Mouse (Mus musculus) myocyte (in vitro differentiated cells): ENCODE results near the gene Htt. TPM values are rescaled to one million over a fixed set of nuclear protein-coding genes. Genes with fewer than 3 reads are reported as not detected.
"Not testable (repeated sequence)": the region's sequence is repeated elsewhere in the genome, so short reads cannot be mapped to it uniquely, and the experiment has no call there.

Experiments
- H3K27me3 ChIP-seq: one replicate; pipeline ENCODE4 v1.6.1; 2011; ENCODE audit not compliant: control insufficient read depth, insufficient read depth, insufficient read length
- H3K36me3 ChIP-seq: one replicate; pipeline ENCODE4 v1.6.1; 2011; ENCODE audit not compliant: control insufficient read depth, insufficient read depth
- H3K4me2 ChIP-seq: one replicate; pipeline ENCODE4 v1.6.1; 2011; ENCODE audit warnings: low read depth, control low read depth
- H3K4me3 ChIP-seq: one replicate; pipeline ENCODE4 v1.5.1; 2011; ENCODE audit warnings: mild to moderate bottlenecking, control low read depth, moderate library complexity
- H3K79me2 ChIP-seq: one replicate; pipeline ENCODE4 v1.6.1; 2011; ENCODE audit not compliant: control insufficient read depth, insufficient read depth
- H3ac ChIP-seq: one replicate; pipeline ENCODE4 v1.6.1; 2011; ENCODE audit not compliant: control insufficient read depth, insufficient read length
- CEBPB ChIP-seq: IDR thresholded peaks from 2 replicates; pipeline ENCODE4 v1.6.1; 2011; ENCODE audit warnings: mild to moderate bottlenecking, moderate library complexity; ENCODE audit not compliant: poor library complexity, insufficient read depth, severe bottlenecking
- E2F4 ChIP-seq: IDR thresholded peaks from one replicate; pipeline ENCODE4 v1.6.1; 2011; ENCODE audit warnings: mild to moderate bottlenecking, control low read depth, moderate library complexity; ENCODE audit not compliant: insufficient read depth
- MAX ChIP-seq: IDR thresholded peaks from one replicate; pipeline ENCODE4 v1.6.1; 2011; ENCODE audit warnings: low read depth, mild to moderate bottlenecking, control low read depth
- MYOD1 ChIP-seq, 3 experiments: IDR thresholded peaks; one replicate each; pipeline ENCODE4 v1.6.1; 2011; ENCODE audit warnings: control low read depth in 2 of 3, low read depth in 2 of 3, mild to moderate bottlenecking in 2 of 3, moderate library complexity in 1 of 3; ENCODE audit not compliant: insufficient read length in 2 of 3, control insufficient read depth in 1 of 3
- MYOG ChIP-seq, 3 experiments: IDR thresholded peaks; one replicate each; pipeline ENCODE4 v1.6.1; 2011; ENCODE audit warnings: control low read depth in 2 of 3, low read depth in 2 of 3, mild to moderate bottlenecking in 2 of 3; ENCODE audit not compliant: insufficient read length in 2 of 3, control insufficient read depth in 1 of 3, insufficient read depth in 1 of 3
- POLR2A ChIP-seq: IDR thresholded peaks from one replicate; pipeline ENCODE4 v1.6.1; 2011; ENCODE audit warnings: low read depth, mild to moderate bottlenecking, control low read depth, moderate library complexity; ENCODE audit not compliant: insufficient read length
- POLR2AphosphoS2 ChIP-seq: IDR thresholded peaks from one replicate; pipeline ENCODE4 v1.6.1; 2011; ENCODE audit warnings: low read depth, control low read depth; ENCODE audit not compliant: insufficient read length
- REST ChIP-seq: IDR thresholded peaks from one replicate; pipeline ENCODE4 v1.6.1; 2011; ENCODE audit warnings: mild to moderate bottlenecking, control low read depth, moderate library complexity; ENCODE audit not compliant: insufficient read depth, insufficient read length
- SRF ChIP-seq: IDR thresholded peaks from one replicate; pipeline ENCODE4 v1.6.1; 2011; ENCODE audit warnings: low read depth; ENCODE audit not compliant: control insufficient read depth, insufficient read length
- TCF12 ChIP-seq: IDR thresholded peaks from one replicate; pipeline ENCODE4 v1.6.1; 2011; ENCODE audit warnings: mild to moderate bottlenecking, control low read depth; ENCODE audit not compliant: poor library complexity, insufficient read depth, severe bottlenecking
- TCF3 ChIP-seq: IDR thresholded peaks from one replicate; pipeline ENCODE4 v1.6.1; 2011; ENCODE audit warnings: low read depth, control low read depth; ENCODE audit not compliant: insufficient read length
- USF1 ChIP-seq: IDR thresholded peaks from one replicate; pipeline ENCODE4 v1.6.1; 2011; ENCODE audit warnings: low read depth, mild to moderate bottlenecking, control low read depth, moderate library complexity
- polyA plus RNA-seq: library from polyadenylated mRNA; unstranded; fragments of >200 nt; fragmentation: generic; extraction: Trizol; gene quantifications from one replicate; pipeline ENCODE4 v1.2.1, GENCODE M21; 2012; ENCODE audit warnings: missing spikeins

The Htt gene
- 8.9 TPM for polyA plus RNA-seq

- Histone ChIP-seq H3K27me3 (no peaks in the 10 kb centered on the region), H3ac (peak within 1 kb of the TSS; percentile 90), H3K4me3 (peak within 1 kb of the TSS; percentile 87), H3K36me3 (no peaks in the 10 kb centered on the region), H3K79me2 (peaks cover 37% of the 10 kb centered on the region), H3K4me2 (peak within 1 kb of the TSS; percentile 90)
- TF ChIP-seq POLR2A (peak; percentile 98), POLR2AphosphoS2 (peak; percentile 95), REST (peak; percentile 11), MYOD1 (IDR thresholded peaks at IDR 0.05; ENCODE audit: control insufficient read depth in 1 of 3, insufficient read length in 2 of 3, low read depth in 2 of 3) (peak in 1 of 3 experiments; percentile 36), USF1 (no peak), SRF (no peak), MYOG (IDR thresholded peaks at IDR 0.05; ENCODE audit: control insufficient read depth in 1 of 3, insufficient read depth in 1 of 3, insufficient read length in 2 of 3, low read depth in 2 of 3) (peak in 1 of 3 experiments; percentile 13)
Observed at GRCm38 (mm10) chr5:34761509-34761908, at the start of gene Htt. Gene Htt, plus strand, starts transcription at chr5:34761740.

DNA sequence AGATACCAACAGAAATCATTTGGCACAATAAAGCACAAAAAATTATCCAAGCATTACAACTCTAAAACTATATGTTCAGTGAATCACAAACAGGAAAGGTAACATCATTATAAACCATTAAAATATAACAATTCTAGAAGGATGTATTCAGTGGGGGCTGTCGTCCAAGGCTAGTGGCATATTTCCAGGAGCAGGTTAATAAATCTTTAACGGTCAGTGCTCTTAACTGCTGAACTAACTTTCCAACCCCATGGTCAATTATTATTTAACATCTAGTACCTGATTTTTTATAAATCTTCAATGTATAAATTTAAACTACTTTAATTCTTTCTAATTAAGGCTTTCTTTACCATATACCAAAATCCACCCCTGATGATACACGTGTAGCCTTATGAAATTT lies 47.2 kb upstream of the Htt start:
- not testable (repeated sequence) for H3K36me3 ChIP-seq, H3K4me2 ChIP-seq, H3K4me3 ChIP-seq, H3K79me2 ChIP-seq, H3ac ChIP-seq
- H3K27me3 ChIP-seq, result peaks cover 26% of the 10 kb centered on the region

DNA sequence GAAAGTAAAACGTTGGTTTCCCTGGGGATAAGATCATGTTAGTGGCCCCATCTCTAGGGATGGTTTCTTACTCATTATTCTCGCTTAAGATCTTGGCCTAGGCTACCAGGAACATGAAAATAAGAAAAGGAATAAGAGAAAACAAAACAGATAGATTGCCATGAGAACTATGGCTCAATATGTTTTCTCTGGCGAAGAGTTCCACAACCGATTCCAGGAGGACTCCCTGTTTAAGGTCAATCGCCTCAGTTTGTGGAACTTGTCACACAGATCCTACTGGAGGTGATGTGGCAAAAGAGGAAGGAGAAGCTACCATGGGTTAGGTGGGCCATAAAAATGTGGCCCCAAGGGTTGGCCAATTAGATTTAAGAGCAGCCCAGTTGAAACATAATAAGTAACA lies 46.7 kb upstream of the Htt start:
- Histone ChIP-seq H3K4me3 (no peak overlapping the region), H3K4me2 (no peak overlapping the region), H3K79me2 (no peaks in the 10 kb centered on the region), H3ac (no peak overlapping the region), H3K36me3 (no peaks in the 10 kb centered on the region), H3K27me3 (peaks cover 31% of the 10 kb centered on the region)
- TF ChIP-seq REST (no peak), E2F4 (no peak), MAX (no peak), POLR2A (no peak), CEBPB (no peak), USF1 (no peak), POLR2AphosphoS2 (no peak)

GRCm38 (mm10) chr5:34729141-34729540 lies 32.4 kb upstream of the Htt start:
- H3K79me2 ChIP-seq, result no peaks in the 10 kb centered on the region
- no peak for TF ChIP-seq POLR2A
- H3K4me3 ChIP-seq, result no peak overlapping the region
- no peak overlapping the region for H3K4me2 ChIP-seq
- H3ac ChIP-seq, result no peak overlapping the region
- no peaks in the 10 kb centered on the region for H3K27me3 ChIP-seq
- H3K36me3 ChIP-seq, result no peaks in the 10 kb centered on the region

DNA sequence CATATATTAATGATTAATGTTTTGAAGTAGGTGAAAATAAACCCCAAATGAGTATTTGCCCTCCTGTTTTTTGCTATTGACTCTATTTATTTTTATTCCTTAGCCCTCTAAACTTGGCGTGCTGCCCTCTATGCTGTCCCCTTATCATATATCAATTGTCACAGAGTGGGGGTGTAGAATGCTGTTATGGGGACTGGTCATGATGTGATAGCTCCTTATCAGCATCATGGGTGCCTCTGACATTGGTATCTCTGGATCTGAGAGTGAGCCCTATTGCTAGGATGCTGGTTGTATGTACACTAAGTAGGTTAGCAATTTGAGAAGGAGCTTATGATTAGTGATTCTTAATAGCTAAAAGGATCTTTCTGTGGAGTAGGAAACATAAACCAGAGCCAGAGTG lies 31.3 kb upstream of the Htt start:
- H3K27me3 ChIP-seq, result no peaks in the 10 kb centered on the region
- no peaks in the 10 kb centered on the region for H3K79me2 ChIP-seq
- no peak for TF ChIP-seq TCF12
- TF ChIP-seq REST, result no peak
- TF ChIP-seq MYOG (IDR thresholded peaks at IDR 0.05; ENCODE audit: control insufficient read depth in 1 of 3, insufficient read depth in 1 of 3, insufficient read length in 2 of 3, low read depth in 2 of 3), result no peak
- no peak for TF ChIP-seq MYOD1 (IDR thresholded peaks at IDR 0.05; ENCODE audit: control insufficient read depth in 1 of 3, insufficient read length in 2 of 3, low read depth in 2 of 3)
- TF ChIP-seq POLR2AphosphoS2, result no peak
- no peak for TF ChIP-seq CEBPB
- TF ChIP-seq TCF3, result no peak
- no peak for TF ChIP-seq USF1
- no peak for TF ChIP-seq SRF
- TF ChIP-seq POLR2A, result no peak
- TF ChIP-seq MAX, result no peak
- TF ChIP-seq E2F4, result no peak
- H3K4me2 ChIP-seq, result no peak overlapping the region
- no peak overlapping the region for H3ac ChIP-seq
- no peaks in the 10 kb centered on the region for H3K36me3 ChIP-seq
- H3K4me3 ChIP-seq, result no peak overlapping the region

GRCm38 (mm10) chr5:34751477-34751876 lies 10.1 kb upstream of the Htt start:
- Histone ChIP-seq H3K79me2 (no peaks in the 10 kb centered on the region), H3ac (no peak overlapping the region), H3K36me3 (no peaks in the 10 kb centered on the region), H3K27me3 (peaks cover 11% of the 10 kb centered on the region), H3K4me3 (no peak overlapping the region), H3K4me2 (no peak overlapping the region)
- TF ChIP-seq POLR2AphosphoS2, result no peak
- TF ChIP-seq USF1, result no peak
- no peak for TF ChIP-seq TCF12
- TF ChIP-seq REST, result no peak
- no peak for TF ChIP-seq MYOG (IDR thresholded peaks at IDR 0.05; ENCODE audit: control insufficient read depth in 1 of 3, insufficient read depth in 1 of 3, insufficient read length in 2 of 3, low read depth in 2 of 3)
- no peak for TF ChIP-seq MAX
- no peak for TF ChIP-seq CEBPB
- TF ChIP-seq SRF, result no peak
- TF ChIP-seq TCF3, result no peak
